Mouse (Mus musculus): Measurements from ENCODE around the gene Svopl.

Svopl gene

GRCm38 (mm10) chr6:38031924-38032540, 14.8 kb downstream of the Svopl start:
- DNase-seq (ENCODE audit: low spot score), result peak; percentile 49

DNA sequence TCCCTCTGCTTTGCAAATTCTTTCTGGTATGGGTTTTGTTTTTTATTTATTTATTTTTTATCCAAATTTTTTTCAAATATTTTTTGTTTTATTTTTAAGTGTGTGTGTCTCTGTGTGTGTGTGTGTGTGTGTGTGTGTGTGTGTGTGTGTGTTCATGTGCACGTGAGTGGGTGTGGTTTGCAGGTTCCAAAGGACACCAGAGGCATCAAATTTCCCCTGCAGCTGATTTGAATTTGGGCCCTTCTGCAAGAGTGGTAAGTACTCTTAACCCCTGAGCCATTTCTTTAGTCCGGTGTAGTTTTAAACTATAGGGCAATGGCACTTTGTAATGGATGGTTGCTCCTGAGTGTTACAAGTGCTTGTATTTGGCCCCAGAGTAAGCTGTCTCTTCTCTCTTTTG, 18.6 kb downstream of the Svopl start:
- DNase-seq (ENCODE audit: low spot score), result no peak

DNA sequence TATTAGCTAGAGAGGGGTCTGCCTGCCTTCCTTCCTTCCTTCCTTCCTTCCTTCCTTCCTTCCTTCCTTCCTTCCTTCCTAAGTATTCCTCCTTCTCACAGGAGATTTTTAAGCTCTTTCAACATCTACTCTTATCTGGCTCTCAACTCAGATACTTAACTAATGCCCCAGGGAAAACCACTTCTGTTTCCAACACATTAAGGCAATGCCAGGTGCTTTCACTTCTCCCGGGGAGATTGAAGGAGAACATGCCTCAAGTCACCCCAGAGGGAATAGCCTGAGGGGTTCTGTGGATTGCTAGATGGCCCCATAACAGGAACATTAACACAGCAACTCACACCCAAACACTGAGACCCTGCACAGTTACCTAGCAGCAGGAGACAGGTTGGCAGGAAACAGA, 19.0 kb downstream of the Svopl start:
- no peak for DNase-seq (ENCODE audit: low spot score)

GRCm38 (mm10) chr6:38023284-38023683, 23.5 kb downstream of the Svopl start:
- DNase-seq (ENCODE audit: low spot score), result no peak

DNA sequence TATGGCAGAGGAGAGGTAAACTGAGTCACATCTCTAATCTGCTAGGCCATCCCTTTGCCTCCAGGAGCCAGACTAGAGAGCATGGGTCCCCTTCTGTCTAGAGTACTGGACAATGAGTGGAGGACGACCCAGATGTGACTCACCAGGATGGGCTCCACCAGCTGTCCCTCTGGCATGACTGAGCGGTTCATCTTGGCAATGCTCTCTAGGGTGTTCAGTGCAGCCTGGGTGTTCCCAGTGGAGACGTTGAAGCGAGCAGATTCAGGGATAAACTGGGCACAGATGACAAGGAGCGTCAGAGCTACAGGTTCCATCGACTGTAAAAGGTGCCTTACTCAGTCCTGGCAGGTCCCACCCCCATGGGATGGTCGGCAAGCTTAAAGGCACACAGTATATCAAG, 25.4 kb downstream of the Svopl start:
- DNase-seq (ENCODE audit: low spot score), result no peak

GRCm38 (mm10) chr6:38012829-38013228, 34.0 kb downstream of the Svopl start:
- no peak for DNase-seq (ENCODE audit: low spot score)

- peak; percentile 50 for DNase-seq (ENCODE audit: low spot score)
These were observed 39.3 kb downstream of the Svopl start for GRCm38 (mm10) chr6:38007459-38007858.

DNA sequence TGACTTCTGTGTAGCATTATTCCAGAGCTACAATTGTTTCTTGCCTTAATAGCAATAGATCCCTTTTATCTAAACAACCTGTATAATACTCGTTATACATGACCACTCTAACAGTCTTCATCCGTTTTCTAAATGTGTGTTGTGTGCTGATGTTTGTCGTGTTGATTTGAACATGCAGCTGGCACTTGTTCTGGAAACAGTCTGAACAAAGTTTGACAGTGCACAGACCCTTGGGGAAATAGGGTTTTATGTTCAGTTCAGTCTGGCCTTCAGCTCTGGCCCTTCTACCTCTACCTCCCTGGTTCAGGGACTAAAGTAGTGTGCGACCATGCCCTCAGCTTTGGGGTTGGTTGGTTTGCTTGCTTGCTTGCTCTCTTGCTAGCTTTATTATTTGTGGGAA, 79.4 kb downstream of the Svopl start:
- DNase-seq (ENCODE audit: low spot score), result no peak

DNA sequence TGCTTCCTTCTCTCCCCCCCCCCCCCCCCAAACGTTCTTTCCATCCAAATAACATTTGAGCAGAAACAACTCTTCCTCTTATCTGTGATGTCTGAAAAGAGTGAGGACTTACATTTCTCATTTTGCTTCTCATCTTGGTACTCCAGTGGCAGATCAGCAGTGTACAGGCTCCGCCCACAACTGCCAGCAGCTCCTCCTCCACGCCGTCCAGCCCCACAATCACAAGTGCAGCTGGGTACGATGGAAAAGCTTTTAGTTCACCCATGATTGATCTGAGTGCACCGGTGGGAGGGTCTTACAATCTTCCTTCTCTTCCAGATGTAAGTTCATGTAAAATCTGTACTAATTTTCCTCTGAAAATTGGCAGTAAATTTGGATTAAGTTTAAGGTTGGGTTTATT, 95.5 kb downstream of the Svopl start:
- no peak for DNase-seq (ENCODE audit: low spot score)

DNA sequence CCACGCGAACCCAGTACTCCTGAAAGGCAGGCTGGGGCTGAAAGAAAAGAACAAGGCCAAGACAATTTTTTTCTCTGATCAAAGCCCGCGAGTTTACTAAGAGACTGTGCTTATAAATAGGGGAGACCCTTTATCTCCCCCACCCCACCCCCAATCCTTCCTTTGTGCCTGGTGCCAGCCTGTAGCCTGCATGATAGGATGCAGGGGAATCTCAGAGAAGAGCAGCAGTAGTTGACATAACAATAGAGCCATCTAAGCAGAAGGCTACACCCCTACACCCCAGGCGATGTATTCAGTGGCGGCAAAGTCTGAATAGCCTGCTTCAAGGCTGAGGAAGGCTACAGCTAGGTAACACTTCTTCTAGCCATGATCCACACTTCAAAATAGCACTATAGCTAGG, 110.3 kb downstream of the Svopl start:
- no peak for DNase-seq (ENCODE audit: low spot score)

Measured in testis, postnatal 10 days (tissue).